Mouse (Mus musculus): ENCODE results near the gene Pgp. TPM values are rescaled to one million over a fixed set of nuclear protein-coding genes. Genes with fewer than 3 reads are reported as not detected.

Pgp gene
- polyA plus RNA-seq, 1 experiment, result 97.1 TPM

DNA sequence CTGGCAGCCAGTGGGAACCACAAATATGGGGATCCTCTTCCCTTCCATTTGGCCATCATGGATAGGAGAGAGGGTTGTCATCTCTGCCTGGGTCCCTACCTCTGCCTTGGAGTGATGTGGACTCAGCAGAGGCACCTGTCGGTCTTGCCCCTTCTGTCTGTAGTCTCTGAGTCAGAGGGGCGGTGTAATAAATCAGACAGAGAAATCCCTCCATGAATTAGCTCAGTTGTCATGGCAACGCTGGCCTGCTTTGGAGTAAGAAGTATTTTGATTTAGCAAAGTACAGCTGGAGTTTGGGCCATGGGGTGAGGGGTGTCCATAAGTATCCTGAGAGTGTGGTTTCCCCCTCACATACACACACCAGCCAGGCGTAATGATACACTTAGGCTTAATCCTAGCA lies 20.2 kb downstream of the Pgp start:
- H3K4me3 ChIP-seq (ENCODE audit: insufficient read depth, low read length), result peak overlapping the region; percentile 44
- peaks cover 12% of the 10 kb centered on the region for H3K4me1 ChIP-seq (ENCODE audit: control insufficient read depth, insufficient read depth, low read length)
- H3K27ac ChIP-seq (ENCODE audit: insufficient read depth, low read length), result no peak overlapping the region
- TF ChIP-seq CTCF (IDR thresholded peaks at IDR 0.05; ENCODE audit: extremely low read depth, insufficient read depth, low read length), result no peak
- no peak for TF ChIP-seq POLR2A (IDR thresholded peaks at IDR 0.05; ENCODE audit: extremely low read depth, insufficient read depth, low read length)

- Histone ChIP-seq H3K4me1 (ENCODE audit: control insufficient read depth, insufficient read depth, low read length) (peaks cover 9% of the 10 kb centered on the region), H3K27ac (ENCODE audit: insufficient read depth, low read length) (peak overlapping the region; percentile 41; the same call in 1 of the 2 replicates), H3K4me3 (ENCODE audit: insufficient read depth, low read length) (no peak overlapping the region)
- peak; percentile 60 for TF ChIP-seq CTCF (IDR thresholded peaks at IDR 0.05; ENCODE audit: extremely low read depth, insufficient read depth, low read length)
- no peak for TF ChIP-seq POLR2A (IDR thresholded peaks at IDR 0.05; ENCODE audit: extremely low read depth, insufficient read depth, low read length)
Observed at GRCm38 (mm10) chr17:24494627-24495335, 24.6 kb downstream of the Pgp start.

GRCm38 (mm10) chr17:24495443-24495842 lies 25.3 kb downstream of the Pgp start:
- Histone ChIP-seq H3K27ac (ENCODE audit: insufficient read depth, low read length) (peak overlapping the region; percentile 25; the same call in 1 of the 2 replicates), H3K4me3 (ENCODE audit: insufficient read depth, low read length) (no peak overlapping the region), H3K4me1 (ENCODE audit: control insufficient read depth, insufficient read depth, low read length) (peaks cover 6% of the 10 kb centered on the region)
- TF ChIP-seq CTCF (IDR thresholded peaks at IDR 0.05; ENCODE audit: extremely low read depth, insufficient read depth, low read length) (no peak), POLR2A (IDR thresholded peaks at IDR 0.05; ENCODE audit: extremely low read depth, insufficient read depth, low read length) (no peak)

- Histone ChIP-seq H3K4me1 (ENCODE audit: control insufficient read depth, insufficient read depth, low read length) (peaks cover 4% of the 10 kb centered on the region), H3K4me3 (ENCODE audit: insufficient read depth, low read length) (no peak overlapping the region), H3K27ac (ENCODE audit: insufficient read depth, low read length) (no peak overlapping the region)
- no peak for TF ChIP-seq POLR2A (IDR thresholded peaks at IDR 0.05; ENCODE audit: extremely low read depth, insufficient read depth, low read length)
- TF ChIP-seq CTCF (IDR thresholded peaks at IDR 0.05; ENCODE audit: extremely low read depth, insufficient read depth, low read length), result no peak
Observed at GRCm38 (mm10) chr17:24496026-24496425, 25.8 kb downstream of the Pgp start.

DNA sequence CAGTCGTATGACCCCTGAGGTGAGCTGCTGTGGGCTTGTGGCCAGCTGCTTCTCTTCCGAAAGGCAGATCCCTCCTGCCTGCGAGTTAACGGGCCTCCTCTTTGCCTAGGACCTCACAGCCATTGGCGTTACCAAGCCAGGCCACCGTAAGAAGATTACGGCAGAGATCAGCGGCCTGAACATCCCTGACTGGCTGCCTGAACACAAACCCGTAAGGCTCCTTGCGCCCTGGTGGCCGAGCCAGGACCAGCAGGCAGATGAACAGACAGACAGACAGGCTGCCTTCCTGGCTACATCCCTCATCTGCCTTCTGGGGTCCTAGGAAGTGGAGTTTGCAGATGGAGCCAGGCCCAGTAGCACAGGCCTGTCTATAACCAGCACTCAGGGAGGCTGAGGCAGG lies 32.0 kb downstream of the Pgp start:
- Histone ChIP-seq H3K27ac (ENCODE audit: insufficient read depth, low read length) (no peak overlapping the region), H3K4me1 (ENCODE audit: control insufficient read depth, insufficient read depth, low read length) (peaks cover 3% of the 10 kb centered on the region; the same call in 1 of the 2 replicates), H3K4me3 (ENCODE audit: insufficient read depth, low read length) (no peak overlapping the region)
- TF ChIP-seq POLR2A (IDR thresholded peaks at IDR 0.05; ENCODE audit: extremely low read depth, insufficient read depth, low read length) (no peak), CTCF (IDR thresholded peaks at IDR 0.05; ENCODE audit: extremely low read depth, insufficient read depth, low read length) (no peak)

GRCm38 (mm10) chr17:24504085-24504484 lies 33.9 kb downstream of the Pgp start:
- Histone ChIP-seq H3K4me3 (ENCODE audit: insufficient read depth, low read length) (no peak overlapping the region), H3K4me1 (ENCODE audit: control insufficient read depth, insufficient read depth, low read length) (peaks cover 3% of the 10 kb centered on the region; the same call in 1 of the 2 replicates), H3K27ac (ENCODE audit: insufficient read depth, low read length) (no peak overlapping the region)
- TF ChIP-seq CTCF (IDR thresholded peaks at IDR 0.05; ENCODE audit: extremely low read depth, insufficient read depth, low read length) (no peak), POLR2A (IDR thresholded peaks at IDR 0.05; ENCODE audit: extremely low read depth, insufficient read depth, low read length) (no peak)

DNA sequence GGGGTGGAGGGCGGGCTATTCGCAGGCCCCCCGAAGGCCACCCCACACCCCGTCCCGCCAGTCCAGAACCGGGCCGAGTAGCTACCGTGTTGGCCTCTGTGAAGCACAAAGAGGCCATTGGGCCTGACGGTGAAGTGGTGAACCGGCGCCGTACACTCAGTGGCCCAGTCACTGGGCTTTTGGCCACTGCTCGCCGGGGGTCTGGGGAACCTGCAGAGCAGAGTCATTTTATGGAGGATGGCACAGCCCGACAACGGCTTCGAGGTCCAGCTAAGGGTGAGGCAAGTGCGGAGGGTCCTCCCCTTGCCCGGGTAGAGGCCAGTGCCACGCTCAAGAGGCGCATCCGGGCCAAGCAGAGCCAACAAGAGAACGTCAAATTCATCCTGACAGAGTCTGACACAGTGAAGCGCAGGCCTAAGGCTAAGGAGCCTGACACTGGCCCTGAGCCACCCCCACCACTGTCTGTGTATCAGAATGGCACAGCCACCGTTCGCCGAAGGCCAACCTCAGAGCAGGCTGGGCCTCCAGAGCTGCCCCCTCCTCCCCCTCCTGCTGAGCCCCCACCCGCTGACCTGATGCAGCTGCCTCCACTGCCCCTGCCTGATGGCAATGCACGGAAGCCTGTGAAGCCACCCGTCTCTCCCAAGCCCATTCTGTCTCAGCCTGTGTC lies 35.2 kb downstream of the Pgp start:
- Histone ChIP-seq H3K4me3 (ENCODE audit: insufficient read depth, low read length) (no peak overlapping the region), H3K27ac (ENCODE audit: insufficient read depth, low read length) (peak overlapping the region; percentile 30), H3K4me1 (ENCODE audit: control insufficient read depth, insufficient read depth, low read length) (peaks cover 3% of the 10 kb centered on the region; the same call in 1 of the 2 replicates)
- TF ChIP-seq POLR2A (IDR thresholded peaks at IDR 0.05; ENCODE audit: extremely low read depth, insufficient read depth, low read length) (no peak), CTCF (IDR thresholded peaks at IDR 0.05; ENCODE audit: extremely low read depth, insufficient read depth, low read length) (no peak)

DNA sequence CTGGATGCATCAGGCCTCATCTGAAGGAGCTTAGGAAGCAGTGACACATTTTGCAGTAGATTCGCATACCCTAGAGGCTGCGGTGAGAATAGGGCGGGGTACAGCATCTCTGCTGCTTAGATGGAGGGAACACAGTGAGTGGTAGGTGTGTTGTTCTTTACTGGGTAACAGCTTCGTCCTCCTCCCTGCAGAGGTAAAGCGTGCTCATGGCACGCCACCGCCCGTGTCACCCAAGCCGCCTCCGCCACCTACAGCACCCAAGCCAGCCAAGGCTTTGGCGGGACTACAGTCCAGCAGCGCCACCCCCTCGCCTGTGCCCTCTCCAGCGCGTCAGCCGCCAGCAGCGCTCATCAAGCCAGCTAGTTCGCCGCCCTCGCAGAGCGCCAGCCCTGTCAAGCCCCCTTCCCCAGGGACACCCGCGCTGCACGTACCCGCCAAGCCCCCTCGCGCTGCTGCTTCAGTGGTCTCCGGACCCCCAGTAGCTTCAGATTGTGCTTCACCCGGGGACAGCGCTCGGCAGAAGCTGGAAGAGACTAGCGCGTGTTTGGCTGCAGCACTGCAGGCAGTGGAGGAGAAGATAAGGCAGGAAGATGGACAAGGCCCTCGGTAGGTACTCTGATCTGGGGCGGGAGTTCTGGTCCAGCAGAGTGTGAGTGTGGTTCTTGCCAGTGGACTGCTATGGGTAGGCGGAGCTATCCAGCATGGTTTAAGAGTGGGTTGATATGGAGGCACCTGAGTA lies 36.3 kb downstream of the Pgp start:
- Histone ChIP-seq H3K27ac (ENCODE audit: insufficient read depth, low read length) (peak overlapping the region; percentile 17), H3K4me1 (ENCODE audit: control insufficient read depth, insufficient read depth, low read length) (peaks cover 3% of the 10 kb centered on the region; the same call in 1 of the 2 replicates), H3K4me3 (ENCODE audit: insufficient read depth, low read length) (no peak overlapping the region)
- TF ChIP-seq POLR2A (IDR thresholded peaks at IDR 0.05; ENCODE audit: extremely low read depth, insufficient read depth, low read length) (peak; percentile 10; the same call in 1 of the 2 replicates), CTCF (IDR thresholded peaks at IDR 0.05; ENCODE audit: extremely low read depth, insufficient read depth, low read length) (peak; percentile 18; the same call in 1 of the 2 replicates)

- H3K27ac ChIP-seq (ENCODE audit: insufficient read depth, low read length), result peak overlapping the region; percentile 17; the same call in 1 of the 2 replicates
- peaks cover 3% of the 10 kb centered on the region; the same call in 1 of the 2 replicates for H3K4me1 ChIP-seq (ENCODE audit: control insufficient read depth, insufficient read depth, low read length)
- H3K4me3 ChIP-seq (ENCODE audit: insufficient read depth, low read length), result no peak overlapping the region
- TF ChIP-seq CTCF (IDR thresholded peaks at IDR 0.05; ENCODE audit: extremely low read depth, insufficient read depth, low read length), result no peak
- no peak for TF ChIP-seq POLR2A (IDR thresholded peaks at IDR 0.05; ENCODE audit: extremely low read depth, insufficient read depth, low read length)
Observed at GRCm38 (mm10) chr17:24507129-24507664, 37.0 kb downstream of the Pgp start.

All from cortical plate, adult 2 months (tissue).